Mouse (Mus musculus) CH12.LX (cell line): ENCODE measurements around the gene Fbxo7. TPM values are rescaled to one million over a fixed set of nuclear protein-coding genes. Genes with fewer than 3 reads are reported as not detected.

Source experiments
- DNase-seq: peaks from one replicate; pipeline ENCODE4 v3.0.0-alpha.2; 2013; ENCODE audit errors: extremely low read depth
- H3K27ac ChIP-seq: 2 replicates; pipeline ENCODE4 v1.5.1; 2012; ENCODE audit warnings: low read depth, mild to moderate bottlenecking, control low read depth, moderate library complexity; ENCODE audit not compliant: insufficient read depth
- H3K27me3 ChIP-seq: replicated peaks from 2 replicates; pipeline ENCODE3; 2012; ENCODE audit warnings: inconsistent platforms
- H3K36me3 ChIP-seq, 2 experiments: replicated peaks in 1 of 2; 2 replicates each; pipeline versions ENCODE3 to v1.6.1; 2012; ENCODE audit warnings: inconsistent platforms in 1 of 2, low read length in 1 of 2, mild to moderate bottlenecking in 1 of 2, mixed read lengths in 1 of 2, moderate library complexity in 1 of 2; ENCODE audit not compliant: control insufficient read depth in 1 of 2, insufficient read depth in 1 of 2
- H3K4me1 ChIP-seq, 2 experiments: 2 replicates each; pipeline ENCODE4 v1.6.1; 2012; ENCODE audit warnings: inconsistent platforms in 1 of 2, moderate library complexity in 1 of 2; ENCODE audit not compliant: insufficient read depth in 2 of 2, control insufficient read depth in 1 of 2
- H3K4me2 ChIP-seq: 2 replicates; pipeline ENCODE4 v1.6.1; 2012; ENCODE audit warnings: low read depth, mild to moderate bottlenecking, control low read depth; ENCODE audit not compliant: poor library complexity, insufficient read depth, severe bottlenecking
- H3K4me3 ChIP-seq, 3 experiments: fragments of 150-350 bp in 1 of 3; sonication (generic) in 1 of 3; replicated peaks in 1 of 3; 2 replicates each; pipeline versions ENCODE3 to v1.5.1; 2011 to 2012; ENCODE audit warnings: low read depth in 2 of 3, low read length in 2 of 3, mild to moderate bottlenecking in 2 of 3, moderate library complexity in 2 of 3, control low read depth in 1 of 3, improper control_type of control experiment in 1 of 3, inconsistent platforms in 1 of 3, mixed read lengths in 1 of 3; ENCODE audit not compliant: poor library complexity in 1 of 3
- H3K79me2 ChIP-seq: replicated peaks from 2 replicates; pipeline ENCODE4 v1.6.1; 2012; ENCODE audit warnings: mild to moderate bottlenecking, moderate library complexity; ENCODE audit not compliant: control insufficient read depth, poor library complexity, insufficient read depth, severe bottlenecking; ENCODE audit errors: extremely low read depth
- H3K9ac ChIP-seq: 2 replicates; pipeline ENCODE4 v1.6.1; 2012; ENCODE audit warnings: low read depth, mild to moderate bottlenecking, control low read depth, moderate library complexity; ENCODE audit not compliant: insufficient read depth
- H3K9me3 ChIP-seq: replicated peaks from 2 replicates; pipeline ENCODE3; 2012; ENCODE audit warnings: low read length, inconsistent platforms, mixed read lengths
- E2F4 ChIP-seq: IDR thresholded peaks from 2 replicates; pipeline ENCODE4 v1.6.1; 2011; ENCODE audit warnings: low read depth, low read length, improper control_type of control experiment; ENCODE audit not compliant: insufficient replicate concordance
- GABPA ChIP-seq: IDR thresholded peaks from 2 replicates; pipeline ENCODE4 v1.6.1; 2012; ENCODE audit warnings: low read depth, low read length, improper control_type of control experiment, inconsistent platforms; ENCODE audit not compliant: insufficient replicate concordance
- JUN ChIP-seq: IDR thresholded peaks from 2 replicates; pipeline ENCODE4 v1.6.1; 2011; ENCODE audit warnings: low read depth, mild to moderate bottlenecking, low read length, improper control_type of control experiment, moderate library complexity; ENCODE audit not compliant: insufficient read depth
- JUND ChIP-seq: conservative IDR thresholded peaks from 2 replicates; pipeline ENCODE4 v1.6.1; 2011; ENCODE audit warnings: low read depth, low read length, improper control_type of control experiment
- MAFK ChIP-seq: IDR thresholded peaks from 2 replicates; pipeline ENCODE4 v1.6.1; 2011; ENCODE audit warnings: low read length, improper control_type of control experiment; ENCODE audit not compliant: insufficient replicate concordance
- MEF2A ChIP-seq: IDR thresholded peaks from 2 replicates; pipeline ENCODE4 v1.6.1; 2014; ENCODE audit warnings: low read depth, mild to moderate bottlenecking, inconsistent platforms, low read length, improper control_type of control experiment, borderline replicate concordance
- MXI1 ChIP-seq: IDR thresholded peaks from 2 replicates; pipeline ENCODE4 v1.6.1; 2011; ENCODE audit warnings: mild to moderate bottlenecking, low read depth, low read length, improper control_type of control experiment
- MYC ChIP-seq: IDR thresholded peaks from 2 replicates; pipeline ENCODE4 v1.6.1; 2011; ENCODE audit warnings: low read depth, mild to moderate bottlenecking, improper control_type of control experiment, low read length
- POLR2A ChIP-seq: IDR thresholded peaks from 2 replicates; pipeline ENCODE4 v1.6.1; 2011; ENCODE audit warnings: low read depth, mild to moderate bottlenecking, improper control_type of control experiment, low read length
- RAD21 ChIP-seq: IDR thresholded peaks from 2 replicates; pipeline ENCODE4 v1.6.1; 2011; ENCODE audit warnings: low read depth, mild to moderate bottlenecking, low read length, improper control_type of control experiment, moderate library complexity
- TBP ChIP-seq: conservative IDR thresholded peaks from 2 replicates; pipeline ENCODE4 v1.6.1; 2011; ENCODE audit warnings: low read depth, low read length, improper control_type of control experiment
- ZMIZ1 ChIP-seq: IDR thresholded peaks from 2 replicates; pipeline ENCODE4 v1.6.1; 2012; ENCODE audit warnings: low read depth, mild to moderate bottlenecking, inconsistent platforms, low read length, improper control_type of control experiment
- ZNF384 ChIP-seq: IDR thresholded peaks from 2 replicates; pipeline ENCODE4 v1.6.1; 2012; ENCODE audit warnings: low read depth, low read length, improper control_type of control experiment, inconsistent platforms
- dilution Hi-C: fragments of 300-500 bp; cut with MboI; formaldehyde crosslinking; loops from 2 replicates; pipeline ENCODE4 v1.14.3; 2020; ENCODE audit warnings: low sequenced_read_pairs; ENCODE audit not compliant: extremely low pct_unique_long_range_greater_than_20kb, extremely low pct_ligation_motif_present
- in situ Hi-C: fragments of 300-500 bp; cut with MboI; formaldehyde crosslinking; loops from 3 replicates; pipeline ENCODE4 v1.14.3; 2019; ENCODE audit warnings: low sequenced_read_pairs, low pct_ligation_motif_present, low pct_unique_long_range_greater_than_20kb, mixed read lengths
- polyA plus RNA-seq: library from polyadenylated mRNA; unstranded; fragments of >175 nt; gene quantifications from 2 replicates; pipeline ENCODE4 v1.2.1, GENCODE M21; 2012; ENCODE audit warnings: low read depth; ENCODE audit not compliant: insufficient read length
- total RNA-seq, 2 experiments: library from RNA; depleted of rRNA; stranded (reverse); fragments of 300-350 nt in 1 of 2; fragments of >200 nt in 1 of 2; gene quantifications; 2 replicates each; pipeline ENCODE4 v1.2.3; 2012 to 2014

Fbxo7 gene
- total and polyA plus RNA-seq, 3 experiments, result 13.1 to 18.7 (median 18.3) TPM

GRCm38 (mm10) chr10:86011172-86011571, 10.6 kb upstream of the Fbxo7 start:
- no peaks in the 10 kb centered on the region for H3K9me3 ChIP-seq
- no peak for DNase-seq
- no peaks in the 10 kb centered on the region for H3K79me2 ChIP-seq
- H3K4me3 ChIP-seq, result no peak overlapping the region
- no peak for TF ChIP-seq ZNF384
- TF ChIP-seq RAD21, result no peak
- TF ChIP-seq MEF2A, result no peak
- TF ChIP-seq E2F4, result no peak
- TF ChIP-seq ZMIZ1, result no peak
- TF ChIP-seq GABPA, result no peak
- H3K27ac ChIP-seq, result no peak overlapping the region
- H3K36me3 ChIP-seq, result no peaks in the 10 kb centered on the region
- no peaks in the 10 kb centered on the region for H3K4me1 ChIP-seq
- in situ Hi-C loops, result no loop called here
- no peak overlapping the region for H3K9ac ChIP-seq
- H3K27me3 ChIP-seq, result peaks cover 7% of the 10 kb centered on the region
- no peak overlapping the region for H3K4me2 ChIP-seq
- dilution Hi-C loops, result no loop called here

GRCm38 (mm10) chr10:86011781-86012180, 10.0 kb upstream of the Fbxo7 start, which contains the start of gene Bpifc:
Gene Bpifc, minus strand, starts transcription at chr10:86011895.
- dilution Hi-C loops, result no loop called here
- in situ Hi-C loops, result no loop called here
- H3K4me1 ChIP-seq, result no peaks in the 10 kb centered on the region
- no peak within 1 kb of the TSS for H3K9ac ChIP-seq
- no peak within 1 kb of the TSS for H3K27ac ChIP-seq
- no peaks in the 10 kb centered on the region for H3K79me2 ChIP-seq
- TF ChIP-seq MAFK (no peak), MEF2A (no peak)
- H3K4me3 ChIP-seq, result no peak within 1 kb of the TSS
- H3K36me3 ChIP-seq, result no peaks in the 10 kb centered on the region
- no peak for DNase-seq
- H3K9me3 ChIP-seq, result no peaks in the 10 kb centered on the region
- no peak within 1 kb of the TSS for H3K4me2 ChIP-seq
- peaks cover 7% of the 10 kb centered on the region for H3K27me3 ChIP-seq

GRCm38 (mm10) chr10:86017781-86018180, 4.0 kb upstream of the Fbxo7 start:
- in situ Hi-C loops (no loop called here), dilution Hi-C loops (no loop called here)
- no peak overlapping the region for H3K9ac ChIP-seq
- no peak overlapping the region for H3K4me2 ChIP-seq
- no peaks in the 10 kb centered on the region for H3K9me3 ChIP-seq
- DNase-seq, result no peak
- H3K4me1 ChIP-seq, result peaks cover 0 to 15% of the 10 kb centered on the region in 2 experiments; a peak in 2 of 4 replicates
- H3K79me2 ChIP-seq, result no peaks in the 10 kb centered on the region; the same call in 1 of the 2 replicates
- no peak for TF ChIP-seq JUN
- no peak for TF ChIP-seq RAD21
- no peak for TF ChIP-seq POLR2A
- no peak for TF ChIP-seq JUND
- no peak for TF ChIP-seq MYC
- no peak for TF ChIP-seq MXI1
- no peak for TF ChIP-seq TBP
- H3K36me3 ChIP-seq, result no peaks in the 10 kb centered on the region
- H3K27me3 ChIP-seq, result peaks cover 3% of the 10 kb centered on the region
- H3K27ac ChIP-seq, result no peak overlapping the region
- H3K4me3 ChIP-seq, result no peak overlapping the region
